Mouse (Mus musculus) c-Kit-positive CD71-positive TER-119-negative erythroid progenitor cells, embryonic 14.5 days (primary cell): ENCODE measurements around the gene Zfp874a.
"Not testable (repeated sequence)": the region's sequence is repeated elsewhere in the genome, so short reads cannot be mapped to it uniquely, and the experiment has no call there.

Source experiments
- DNase-seq: peaks from one replicate; pipeline ENCODE4 v3.0.0-alpha.2; 2013; ENCODE audit warnings: low read depth

Zfp874a gene

DNA sequence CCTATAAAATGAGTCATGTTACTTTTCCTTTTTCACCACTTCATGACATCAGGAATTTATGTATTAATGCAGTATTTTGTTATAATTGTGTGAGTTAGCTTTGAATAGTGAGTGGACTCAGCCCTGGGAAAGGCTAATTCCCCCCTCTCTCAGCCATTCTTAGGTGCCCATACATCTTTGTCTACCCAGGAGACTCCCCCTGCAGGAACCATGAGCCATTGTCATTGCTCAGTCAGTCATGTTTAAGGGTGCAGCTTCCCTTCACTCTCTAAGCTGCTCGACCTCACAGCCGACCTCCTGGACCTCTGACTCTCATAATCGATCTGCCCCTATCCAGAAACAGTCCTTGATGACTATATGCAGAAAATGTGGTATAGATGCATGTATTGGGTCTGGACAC lies 75.2 kb downstream of the Zfp874a start:
- DNase-seq = not testable (repeated sequence)

DNA sequence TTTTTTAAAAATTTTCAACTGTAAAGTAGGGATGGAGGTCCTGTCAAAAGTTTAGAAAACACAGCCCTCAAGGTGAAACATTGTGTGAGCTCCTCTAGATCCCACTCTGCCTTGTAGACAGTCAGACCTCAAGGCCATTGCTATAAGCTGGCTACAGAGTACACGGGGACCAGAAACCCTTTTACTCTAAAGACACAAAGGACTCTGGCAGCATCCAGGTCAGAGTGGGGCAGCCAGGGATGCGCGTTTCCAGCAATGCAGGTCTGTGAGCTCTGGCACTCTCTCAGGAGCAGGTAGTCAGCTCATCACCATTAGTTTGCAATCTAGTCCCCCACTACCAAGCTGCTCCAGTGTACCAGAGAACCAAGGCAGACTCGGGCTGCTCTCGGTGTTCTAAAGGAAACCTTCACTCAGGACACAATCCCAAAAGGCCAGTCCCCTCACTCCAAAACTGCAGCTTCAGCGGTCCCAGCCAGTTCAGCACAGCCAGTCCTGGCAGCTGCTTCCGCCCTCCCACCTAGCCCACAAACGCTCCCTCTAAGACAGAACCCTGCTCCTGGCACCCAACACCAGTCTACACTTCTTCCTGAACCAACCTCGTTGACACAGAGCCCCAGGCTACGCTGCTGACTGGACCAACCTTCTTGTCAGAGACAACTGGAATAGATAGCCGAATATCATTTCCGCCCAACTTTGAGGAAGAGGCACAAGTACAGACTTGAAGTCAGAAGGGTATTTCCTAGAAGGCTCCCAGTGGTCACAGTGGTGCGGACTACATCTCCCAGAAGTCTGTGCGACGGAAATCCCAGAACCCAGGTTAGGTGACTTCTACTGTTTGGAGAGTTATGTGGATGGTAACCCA lies 76.1 kb downstream of the Zfp874a start, which contains the start of the genes Gm28041 and Zfp456:
Gm28041 (minus strand) TSS at position 684 of the 862 bp plus-strand sequence.
Zfp456 (minus strand) TSS at position 761 of the 862 bp plus-strand sequence.
- DNase-seq = peak; percentile 82
